Mouse (Mus musculus): ENCODE results near the gene Ank3. TPM values are rescaled to one million over a fixed set of nuclear protein-coding genes. Genes with fewer than 3 reads are reported as not detected.

Gene Ank3
- polyA plus RNA-seq, 1 experiment from 2014 or later = 10.0 TPM

DNA sequence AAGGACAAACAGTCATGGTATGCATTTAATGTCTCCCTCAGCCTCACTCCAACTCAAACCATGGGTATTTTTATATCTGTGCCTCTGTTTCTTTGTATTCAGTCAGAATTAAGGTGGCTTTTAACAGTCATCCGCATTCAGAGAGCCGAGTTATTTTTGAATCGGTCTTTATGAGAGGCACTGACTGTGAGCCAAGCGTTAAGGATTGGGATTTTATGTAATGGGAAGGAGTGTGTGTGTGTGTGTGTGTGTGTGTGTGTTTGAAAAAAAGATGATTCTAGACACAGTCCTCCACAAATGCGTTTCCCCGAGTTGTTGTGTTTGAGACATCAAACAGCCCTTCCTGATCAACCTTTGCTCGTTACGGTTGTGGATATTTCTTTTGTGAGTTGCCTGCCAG is 347.7 kb downstream of the Ank3 start:
- 74% methylated on average over 8 of the region's 8 CpGs for WGBS (ENCODE audit: insufficient replicate concordance)
- H3K27ac ChIP-seq = no peak overlapping the region
- H3K27me3 ChIP-seq (replicated peaks) = no peaks in the 10 kb centered on the region
- H3K4me3 ChIP-seq = no peak overlapping the region
- H3K36me3 ChIP-seq = no peaks in the 10 kb centered on the region
- no peak overlapping the region for H3K4me2 ChIP-seq
- ATAC-seq = no peak
- H3K9me3 ChIP-seq (replicated peaks) = no peaks in the 10 kb centered on the region
- H3K4me1 ChIP-seq = no peaks in the 10 kb centered on the region
- no peak overlapping the region for H3K9ac ChIP-seq

DNA sequence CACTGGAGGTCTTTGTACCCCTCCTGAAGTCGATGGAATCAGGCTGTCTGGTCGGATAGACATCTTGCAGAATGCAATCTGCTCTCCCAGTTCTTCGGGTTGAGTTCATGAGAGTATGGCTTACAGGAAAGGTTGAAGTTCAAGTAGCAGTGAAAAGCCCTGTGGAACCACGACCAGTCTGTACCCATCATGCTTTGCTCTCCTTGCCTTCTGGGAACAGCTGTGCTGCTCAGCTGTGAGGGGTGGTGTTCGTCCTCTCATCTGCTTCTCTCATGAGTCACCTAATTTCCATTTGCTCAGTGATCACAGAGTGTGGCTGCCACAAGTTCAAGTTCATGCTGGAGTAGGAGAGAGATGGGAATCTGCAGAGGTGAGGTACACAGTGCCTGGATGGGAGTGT is 348.2 kb downstream of the Ank3 start:
- Histone ChIP-seq H3K27ac (no peak overlapping the region), H3K27me3 (replicated peaks) (no peaks in the 10 kb centered on the region), H3K36me3 (no peaks in the 10 kb centered on the region), H3K4me3 (no peak overlapping the region), H3K4me2 (no peak overlapping the region), H3K4me1 (no peaks in the 10 kb centered on the region), H3K9ac (no peak overlapping the region), H3K9me3 (replicated peaks) (no peaks in the 10 kb centered on the region)
- no peak for ATAC-seq
- WGBS (ENCODE audit: insufficient replicate concordance) = 51% methylated on average over 5 of the region's 5 CpGs

DNA sequence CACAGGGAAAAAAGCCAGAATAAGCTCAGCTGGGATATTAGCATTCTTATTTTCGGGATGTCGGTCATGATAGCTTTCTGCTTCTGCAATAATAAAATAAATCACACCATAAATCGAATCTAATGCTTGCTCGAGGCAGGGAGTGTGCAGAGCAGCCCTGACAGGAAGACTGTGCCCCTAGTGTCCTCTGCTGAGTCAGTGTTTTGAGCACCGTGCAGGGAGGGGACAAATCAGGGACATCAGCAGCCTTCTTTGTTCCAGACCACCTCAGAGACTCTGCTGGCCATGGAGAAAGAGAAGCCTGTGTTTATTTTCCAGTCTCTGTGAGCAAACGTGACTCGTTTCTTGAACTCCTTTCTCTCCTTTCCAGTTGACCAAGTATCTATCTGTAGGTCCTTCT is 352.8 kb downstream of the Ank3 start:
- Histone ChIP-seq H3K27ac (no peak overlapping the region), H3K9ac (no peak overlapping the region), H3K9me3 (replicated peaks) (no peaks in the 10 kb centered on the region), H3K4me2 (no peak overlapping the region), H3K36me3 (no peaks in the 10 kb centered on the region), H3K4me3 (no peak overlapping the region), H3K4me1 (no peaks in the 10 kb centered on the region), H3K27me3 (replicated peaks) (no peaks in the 10 kb centered on the region)
- ATAC-seq = no peak
- 41% methylated on average over 7 of the region's 7 CpGs for WGBS (ENCODE audit: insufficient replicate concordance)

DNA sequence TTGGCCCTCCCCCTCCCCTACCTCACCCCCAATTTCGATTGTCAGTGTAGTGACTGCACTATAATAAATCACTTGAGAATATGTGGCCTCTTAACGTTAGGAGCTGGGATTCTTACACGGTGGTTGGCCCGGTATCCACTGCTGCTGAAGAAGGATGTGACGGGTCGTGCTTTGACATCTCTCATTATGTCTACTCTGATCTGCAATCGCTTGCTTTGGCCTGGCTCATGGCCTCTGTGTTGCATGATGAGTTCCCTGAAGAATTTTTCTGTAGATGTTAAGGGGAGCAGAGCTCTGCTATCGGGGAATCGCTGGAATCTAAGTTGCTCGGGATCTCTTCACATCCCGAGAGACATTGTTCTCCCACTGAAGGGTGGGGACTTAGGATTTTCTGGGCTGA is 354.9 kb downstream of the Ank3 start:
- Histone ChIP-seq H3K36me3 (no peaks in the 10 kb centered on the region), H3K27me3 (replicated peaks) (no peaks in the 10 kb centered on the region), H3K9ac (no peak overlapping the region), H3K9me3 (replicated peaks) (no peaks in the 10 kb centered on the region), H3K27ac (no peak overlapping the region), H3K4me1 (no peaks in the 10 kb centered on the region), H3K4me3 (no peak overlapping the region), H3K4me2 (no peak overlapping the region)
- no peak for ATAC-seq
- WGBS (ENCODE audit: insufficient replicate concordance) = 70% methylated on average over 11 of the region's 11 CpGs

DNA sequence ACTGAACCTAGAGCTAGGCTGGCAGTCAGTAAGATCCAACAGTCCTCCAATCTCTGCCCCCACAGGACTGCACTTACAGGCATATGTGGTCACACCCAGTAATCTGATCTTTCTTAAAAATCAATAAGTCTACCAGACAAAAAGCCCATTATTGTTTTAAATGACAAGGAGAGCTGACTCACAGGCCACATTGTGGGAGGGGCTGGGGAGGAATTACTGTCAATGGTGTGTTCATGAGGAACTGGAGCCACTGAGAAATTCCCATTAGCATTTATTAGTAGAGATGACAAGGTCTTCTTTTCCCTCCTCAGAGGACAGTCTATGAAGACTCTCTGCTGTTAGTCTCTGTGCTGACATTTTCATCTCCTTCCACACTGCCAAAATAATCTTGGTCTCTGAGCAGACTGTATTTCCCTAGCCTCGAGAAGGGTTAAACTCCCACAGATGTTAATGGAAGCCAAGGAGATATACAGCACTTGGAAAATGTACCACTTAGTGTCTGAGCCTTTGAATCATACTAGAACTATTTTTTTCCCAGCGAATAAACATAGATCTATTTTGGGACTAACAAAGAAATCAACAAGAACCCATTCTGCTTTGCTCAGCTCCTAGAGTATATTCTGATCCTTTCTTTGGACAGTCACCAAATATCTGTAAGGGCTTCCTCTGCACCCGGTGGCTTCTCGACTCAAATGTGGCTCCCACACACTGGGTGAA is 358.5 kb downstream of the Ank3 start:
- WGBS (ENCODE audit: insufficient replicate concordance) = 54% methylated on average over 4 of the region's 4 CpGs
- Histone ChIP-seq H3K9ac (no peak overlapping the region), H3K9me3 (replicated peaks) (no peaks in the 10 kb centered on the region), H3K4me3 (no peak overlapping the region), H3K27ac (no peak overlapping the region), H3K36me3 (no peaks in the 10 kb centered on the region), H3K4me2 (no peak overlapping the region), H3K4me1 (no peaks in the 10 kb centered on the region), H3K27me3 (replicated peaks) (no peaks in the 10 kb centered on the region)
- ATAC-seq = no peak

DNA sequence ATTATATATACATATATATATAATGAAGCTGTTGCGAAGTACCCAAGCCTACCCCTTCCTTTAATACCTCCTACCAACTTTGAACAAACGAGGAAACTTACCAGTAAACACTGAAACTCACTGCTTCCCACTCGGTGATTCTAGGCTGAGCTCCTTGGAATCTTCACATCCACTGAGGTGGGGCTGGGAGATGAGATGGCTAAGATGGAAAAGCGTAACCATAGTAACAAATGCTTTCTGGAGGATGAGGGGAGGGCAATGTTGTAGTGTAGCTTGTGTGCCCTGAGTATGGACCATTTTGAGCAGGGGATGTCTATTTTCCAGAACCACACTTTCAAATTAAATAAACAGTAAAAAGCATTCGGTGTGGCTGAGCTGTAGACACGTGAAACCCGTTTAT is 364.4 kb downstream of the Ank3 start:
- Histone ChIP-seq H3K27ac (no peak overlapping the region), H3K36me3 (no peaks in the 10 kb centered on the region), H3K4me2 (no peak overlapping the region), H3K4me1 (no peaks in the 10 kb centered on the region), H3K4me3 (no peak overlapping the region), H3K9ac (no peak overlapping the region), H3K9me3 (replicated peaks) (no peaks in the 10 kb centered on the region), H3K27me3 (replicated peaks) (no peaks in the 10 kb centered on the region)
- 56% methylated on average over 7 of the region's 7 CpGs for WGBS (ENCODE audit: insufficient replicate concordance)
- ATAC-seq = no peak

DNA sequence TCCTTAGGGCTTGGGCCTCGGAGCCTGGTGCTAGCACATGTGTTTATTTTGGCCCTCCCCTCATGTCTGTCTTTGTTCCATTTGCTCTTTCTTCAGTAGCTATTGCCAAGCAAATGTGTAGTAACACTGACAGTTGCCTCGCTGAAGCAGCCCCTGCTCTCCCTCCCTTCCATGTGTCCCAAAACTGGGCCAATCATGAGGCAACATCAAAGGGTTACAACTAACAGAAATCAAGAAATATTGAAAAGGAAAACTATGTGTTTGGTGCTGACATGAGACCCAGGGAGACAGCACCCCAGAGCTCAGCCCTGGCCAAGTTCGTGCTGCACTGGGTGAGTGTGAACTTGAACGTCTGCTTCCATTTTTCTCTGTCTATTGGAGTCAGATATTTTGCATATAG is 365.8 kb downstream of the Ank3 start:
- ATAC-seq = no peak
- no peaks in the 10 kb centered on the region for H3K4me1 ChIP-seq
- 59% methylated on average over 4 of the region's 4 CpGs for WGBS (ENCODE audit: insufficient replicate concordance)
- no peaks in the 10 kb centered on the region for H3K9me3 ChIP-seq (replicated peaks)
- H3K4me3 ChIP-seq = no peak overlapping the region
- H3K36me3 ChIP-seq = no peaks in the 10 kb centered on the region
- no peak overlapping the region for H3K27ac ChIP-seq
- no peak overlapping the region for H3K9ac ChIP-seq
- no peak overlapping the region for H3K4me2 ChIP-seq
- H3K27me3 ChIP-seq (replicated peaks) = no peaks in the 10 kb centered on the region

DNA sequence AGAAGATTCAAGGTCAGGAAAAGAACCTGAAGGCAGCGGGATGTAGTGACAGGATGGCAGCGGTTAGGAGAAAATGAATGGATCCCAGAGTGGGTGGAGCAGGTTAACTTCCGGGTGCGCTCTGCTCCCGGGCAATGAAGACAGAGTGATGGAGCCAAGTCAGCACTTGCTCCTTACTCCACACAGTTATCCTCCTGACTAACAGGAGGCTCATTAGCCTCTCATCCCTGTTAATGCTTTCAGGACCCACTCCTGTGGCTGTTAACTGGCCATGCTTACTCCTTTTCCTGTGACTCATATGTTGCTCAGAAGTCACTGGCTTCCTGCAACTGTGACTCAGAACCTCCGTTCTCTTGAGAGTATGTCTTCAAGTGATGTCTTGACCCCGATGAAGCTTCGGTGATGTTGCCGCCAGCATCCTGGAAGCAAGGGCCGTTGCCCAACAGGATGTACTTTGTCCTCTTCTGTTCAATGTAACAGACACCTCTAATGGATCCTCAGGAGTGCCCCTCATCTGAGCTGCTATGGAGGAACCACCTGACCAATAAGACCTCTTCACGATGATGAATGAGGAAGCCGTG is 378.6 kb downstream of the Ank3 start:
- Histone ChIP-seq H3K36me3 (no peaks in the 10 kb centered on the region), H3K27me3 (replicated peaks) (0 out of 2 replicates have a peak, but pooled peaks cover 5% of the 10 kb centered on the region), H3K4me3 (no peak overlapping the region), H3K9ac (no peak overlapping the region), H3K4me2 (no peak overlapping the region), H3K4me1 (peaks cover 6% of the 10 kb centered on the region; the same call in 1 of the 2 replicates), H3K27ac (no peak overlapping the region), H3K9me3 (replicated peaks) (no peaks in the 10 kb centered on the region)
- WGBS (ENCODE audit: insufficient replicate concordance) = 46% methylated on average over 12 of the region's 12 CpGs
- ATAC-seq = no peak

DNA sequence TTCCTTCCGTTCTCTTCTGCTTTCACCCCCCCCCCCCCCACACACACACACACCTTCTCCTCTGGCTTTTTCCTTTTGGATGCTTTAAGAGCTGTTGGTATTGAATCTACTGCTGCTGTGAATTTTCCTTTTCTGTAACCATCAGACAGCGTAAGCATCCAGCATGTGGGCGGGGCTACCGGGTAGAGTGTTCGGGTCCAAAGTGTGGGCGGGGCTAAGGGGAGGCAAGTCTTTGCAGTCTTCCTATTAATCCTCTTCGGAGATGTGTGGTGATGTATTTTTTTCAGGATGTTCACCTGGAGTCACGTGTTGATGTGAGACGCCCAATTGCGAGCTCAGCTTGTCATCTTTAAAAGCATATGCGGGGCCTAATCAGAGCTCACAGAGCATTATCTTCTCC is 379.2 kb downstream of the Ank3 start:
- no peak overlapping the region for H3K27ac ChIP-seq
- H3K4me1 ChIP-seq = peaks cover 6% of the 10 kb centered on the region; the same call in 1 of the 2 replicates
- ATAC-seq = no peak
- H3K4me3 ChIP-seq = no peak overlapping the region
- H3K9ac ChIP-seq = no peak overlapping the region
- no peaks in the 10 kb centered on the region for H3K9me3 ChIP-seq (replicated peaks)
- no peak overlapping the region for H3K4me2 ChIP-seq
- 0 out of 2 replicates have a peak, but pooled peaks cover 5% of the 10 kb centered on the region for H3K27me3 ChIP-seq (replicated peaks)
- no peaks in the 10 kb centered on the region for H3K36me3 ChIP-seq
- WGBS (ENCODE audit: insufficient replicate concordance) = 64% methylated on average over 11 of the region's 11 CpGs

DNA sequence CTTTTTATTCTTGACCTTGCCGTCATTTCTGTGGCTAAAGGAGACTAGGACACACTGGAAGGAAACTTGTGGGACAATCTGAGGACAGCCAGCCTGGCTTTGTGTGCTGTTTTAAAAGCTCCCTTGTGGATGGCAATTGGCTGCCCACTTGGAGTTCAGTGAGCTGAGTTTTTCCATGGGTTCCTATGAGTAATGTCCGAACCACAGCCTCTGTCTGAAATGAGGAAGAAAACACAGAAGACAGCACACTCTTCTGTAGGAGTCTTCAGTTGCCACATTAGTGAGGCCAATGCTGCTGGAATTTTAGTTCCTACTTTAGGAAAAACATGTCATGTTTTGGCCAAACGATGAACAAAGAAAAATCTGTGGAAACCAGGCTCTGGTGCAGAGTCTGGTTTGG is 380.7 kb downstream of the Ank3 start:
- no peak overlapping the region for H3K4me3 ChIP-seq
- ATAC-seq = no peak
- H3K27ac ChIP-seq = no peak overlapping the region

DNA sequence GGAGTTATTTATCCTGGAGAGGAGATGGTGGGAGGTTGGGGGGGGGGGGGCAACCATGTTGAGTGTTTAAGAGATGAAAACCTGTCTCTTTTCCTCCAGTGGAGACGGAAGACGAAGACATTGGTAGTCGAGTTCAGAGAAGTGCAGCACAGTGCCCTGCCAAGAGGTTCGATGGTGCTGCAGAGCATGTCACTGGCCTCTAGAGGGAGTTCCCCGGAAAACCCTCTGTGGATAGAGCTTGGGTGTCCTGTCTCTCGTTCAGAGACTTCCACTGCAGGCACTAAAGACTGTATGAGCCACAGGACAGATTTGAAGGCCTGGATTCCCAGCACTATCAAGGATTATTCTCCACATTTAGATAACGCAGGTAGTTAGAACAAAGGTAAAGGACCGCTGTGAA is 382.9 kb downstream of the Ank3 start:
- Histone ChIP-seq H3K36me3 (no peaks in the 10 kb centered on the region), H3K4me1 (peaks cover 35% of the 10 kb centered on the region), H3K27me3 (replicated peaks) (0 out of 2 replicates have a peak, but pooled peaks cover 5% of the 10 kb centered on the region), H3K9me3 (replicated peaks) (no peaks in the 10 kb centered on the region), H3K4me3 (no peak overlapping the region), H3K27ac (no peak overlapping the region), H3K9ac (no peak overlapping the region), H3K4me2 (no peak overlapping the region)
- WGBS (ENCODE audit: insufficient replicate concordance) = 10% methylated on average over 8 of the region's 8 CpGs
- peak; percentile 49; the same call in 1 of the 2 replicates for ATAC-seq

More for the DNA sequence above, 380.7 kb downstream of the Ank3 start:
- 59% methylated on average over 3 of the region's 3 CpGs for WGBS (ENCODE audit: insufficient replicate concordance)
- Histone ChIP-seq H3K4me1 (peaks cover 13% of the 10 kb centered on the region), H3K36me3 (no peaks in the 10 kb centered on the region), H3K9ac (no peak overlapping the region), H3K4me2 (no peak overlapping the region), H3K27me3 (replicated peaks) (0 out of 2 replicates have a peak, but pooled peaks cover 5% of the 10 kb centered on the region), H3K9me3 (replicated peaks) (no peaks in the 10 kb centered on the region)

DNA sequence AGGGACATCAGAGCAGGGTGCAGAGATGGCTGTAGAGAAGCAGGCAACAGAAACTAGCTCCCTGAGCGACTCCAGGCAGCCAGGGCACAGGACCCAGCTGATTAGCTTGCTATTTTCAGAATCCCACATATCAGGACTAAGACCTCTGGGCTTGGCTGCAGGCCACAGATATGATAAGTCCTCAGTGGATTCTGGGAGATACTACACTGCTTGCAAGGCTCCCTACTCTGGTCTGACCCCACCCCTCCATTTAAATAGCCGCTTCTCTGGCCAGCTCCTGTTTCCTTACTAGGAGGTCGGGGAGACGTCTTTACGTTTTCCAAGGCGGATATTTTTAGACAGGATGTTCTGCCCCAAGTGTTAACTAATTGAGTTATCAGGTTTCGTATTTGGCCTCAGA is 386.7 kb downstream of the Ank3 start:
- H3K9ac ChIP-seq = peak overlapping the region; percentile 2; the same call in 1 of the 2 replicates
- peak overlapping the region; percentile 28 for H3K4me3 ChIP-seq

More for the DNA sequence above, 386.7 kb downstream of the Ank3 start:
- 12% methylated on average over 7 of the region's 7 CpGs for WGBS (ENCODE audit: insufficient replicate concordance)
- Histone ChIP-seq H3K27ac (peak overlapping the region; percentile 39; the same call in 1 of the 2 replicates), H3K27me3 (replicated peaks) (no peaks in the 10 kb centered on the region), H3K9me3 (replicated peaks) (no peaks in the 10 kb centered on the region), H3K4me1 (peaks cover 40% of the 10 kb centered on the region), H3K4me2 (peak overlapping the region; percentile 59), H3K36me3 (no peaks in the 10 kb centered on the region)
- ATAC-seq = peak; percentile 98
